Mouse (Mus musculus): ENCODE measurements around the gene Lman1l.

DNA sequence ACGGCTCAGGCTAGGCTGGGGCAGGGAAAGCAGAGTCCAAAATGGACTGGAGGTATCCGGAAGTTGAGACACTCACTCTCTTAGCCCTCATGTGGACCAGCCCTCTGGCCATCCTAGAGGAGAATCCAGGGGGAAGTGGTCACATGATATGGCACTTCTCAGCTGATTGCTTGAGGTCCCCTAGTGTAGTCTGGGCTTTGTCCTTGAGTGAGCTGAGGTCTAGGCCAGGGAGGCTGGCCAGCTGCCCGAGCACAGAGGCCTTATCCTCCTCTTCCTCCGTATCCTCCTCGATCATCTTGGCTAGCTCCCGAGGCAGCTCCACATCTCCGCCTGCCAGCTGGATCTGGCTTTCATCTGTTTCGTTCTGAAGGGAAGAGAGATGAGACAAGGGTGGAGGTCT lies 18.5 kb downstream of the Lman1l start:
- TF ChIP-seq GATA1 (IDR thresholded peaks at IDR 0.05; ENCODE audit: borderline replicate concordance, low read length) (no peak), FLI1 (IDR thresholded peaks at IDR 0.05; ENCODE audit: low read length) (no peak)
